Mouse (Mus musculus): Measurements from ENCODE around the gene Zscan4b. TPM values are rescaled to one million over a fixed set of nuclear protein-coding genes. Genes with fewer than 3 reads are reported as not detected.
"Not testable (repeated sequence)": the region's sequence is repeated elsewhere in the genome, so short reads cannot be mapped to it uniquely, and the experiment has no call there.

Gene Zscan4b
- polyA plus RNA-seq (2012; fragmentation: generic; extraction: Trizol) = not detected

GRCm38 (mm10) chr7:10904950-10905349 lies at the start of gene Zscan4b:
Gene Zscan4b, minus strand, starts transcription at chr7:10905050.
- not testable (repeated sequence) for H3K79me2 ChIP-seq (ENCODE audit: control insufficient read depth, insufficient read depth); H3K27me3 ChIP-seq (ENCODE audit: control insufficient read depth, insufficient read depth, insufficient read length); H3K4me3 ChIP-seq; H3K36me3 ChIP-seq (ENCODE audit: control insufficient read depth, insufficient read depth); H3ac ChIP-seq (ENCODE audit: control insufficient read depth, insufficient read length); H3K4me2 ChIP-seq (ENCODE audit: low read depth)

Other genes starting within 250 kb of the Zscan4b start
- gene Nlrp4b, start 217.3 kb downstream of the Zscan4b start, polyA plus RNA-seq (2012; fragmentation: generic; extraction: Trizol) = not detected
- not detected for gene Vmn1r71, start 150.7 kb downstream of the Zscan4b start, polyA plus RNA-seq (2012; fragmentation: generic; extraction: Trizol)
- not detected for gene Zscan4c, start 100.7 kb upstream of the Zscan4b start, polyA plus RNA-seq (2012; fragmentation: generic; extraction: Trizol)
- not detected for gene Zscan4-ps1, start 164.6 kb upstream of the Zscan4b start, polyA plus RNA-seq (2012; fragmentation: generic; extraction: Trizol)

All from myocyte (in vitro differentiated cells).